Mouse (Mus musculus) heart, postnatal 0 days (tissue): ENCODE data around the gene Gm44973.

ENCODE experiments used
- CTCF ChIP-seq: IDR thresholded peaks from 2 replicates; pipeline ENCODE4 v1.5.1; 2016; ENCODE audit warnings: antibody characterized with exemption, control low read depth, low read depth
- EP300 ChIP-seq: IDR thresholded peaks from 2 replicates; pipeline ENCODE4 v1.6.1; 2016; ENCODE audit warnings: antibody characterized with exemption, low read depth

- TF ChIP-seq CTCF (no peak), EP300 (no peak)
These were observed 18.4 kb upstream of the Gm44973 start for GRCm38 (mm10) chr7:4996934-4997333.
